Mouse (Mus musculus) splenic B cell, adult 2 months (primary cell): ENCODE data around the gene Snph.

Experiments used
- DNase-seq: peaks from one replicate; pipeline ENCODE4 v3.0.0-alpha.2; 2011; ENCODE audit warnings: low read depth, low spot score
- H3K27me3 ChIP-seq: 2 replicates; pipeline ENCODE4 v1.6.1; 2012; ENCODE audit warnings: mild to moderate bottlenecking, low read length, moderate library complexity, mixed read lengths; ENCODE audit not compliant: control insufficient read depth, poor library complexity, insufficient read depth, severe bottlenecking
- H3K36me3 ChIP-seq: 2 replicates; pipeline ENCODE4 v1.6.1; 2012; ENCODE audit warnings: mild to moderate bottlenecking, low read length, moderate library complexity, mixed read lengths; ENCODE audit not compliant: control insufficient read depth, poor library complexity, insufficient read depth, severe bottlenecking

The Snph gene

DNA sequence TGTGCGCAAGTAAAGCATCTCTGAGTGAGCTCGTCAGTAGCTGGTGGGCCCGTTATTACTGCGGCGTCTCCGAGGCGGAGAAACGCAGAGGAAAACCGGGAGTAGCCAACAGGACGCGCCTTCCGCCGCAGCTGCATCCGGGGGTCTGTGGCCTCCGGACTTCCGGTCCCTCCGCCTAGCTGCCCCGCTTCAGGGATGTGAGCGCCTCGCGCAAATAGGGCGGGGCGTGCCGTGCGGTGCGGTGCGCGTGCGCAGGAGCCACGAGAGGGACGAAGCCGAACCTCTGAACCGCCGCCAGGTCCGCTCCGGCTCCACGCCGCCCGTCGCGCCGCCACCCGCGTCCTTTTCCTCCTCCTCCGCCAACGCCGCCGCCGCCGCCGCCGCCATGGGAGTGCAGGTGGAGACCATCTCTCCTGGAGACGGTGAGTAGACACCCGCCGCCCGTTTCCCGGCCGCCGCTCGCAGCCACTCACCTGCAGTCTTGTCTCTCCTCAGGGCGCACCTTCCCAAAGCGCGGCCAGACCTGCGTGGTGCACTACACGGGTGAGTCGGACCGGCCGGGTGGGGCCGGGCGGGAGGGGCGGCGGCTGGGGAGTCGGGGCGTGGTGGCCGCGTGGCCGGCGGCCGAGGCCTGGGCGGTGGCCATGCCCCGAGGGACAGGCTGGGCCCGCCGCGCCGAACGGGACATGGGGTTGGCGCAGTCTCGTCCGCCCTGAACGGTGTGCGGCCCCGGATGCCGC lies 89.9 kb downstream of the Snph start, which contains the start of gene Fkbp1a:
Gene Fkbp1a (plus strand): TSS at position 161 of the 740 bp plus-strand sequence.
- DNase-seq: peak; percentile 94
- H3K36me3 ChIP-seq: no peaks in the 10 kb centered on the region
- no peaks in the 10 kb centered on the region for H3K27me3 ChIP-seq
